Mouse (Mus musculus) heart, adult 2 months (tissue): ENCODE results near the gene AL731706.1.

Experiments
- CTCF ChIP-seq: fragments of 200-600 bp; IDR thresholded peaks from 2 replicates; pipeline ENCODE4 v1.8.1; 2022; ENCODE audit warnings: antibody characterized with exemption, mild to moderate bottlenecking, moderate library complexity
- EP300 ChIP-seq: fragments of 200-500 bp; IDR thresholded peaks from 2 replicates; pipeline ENCODE4 v1.6.1; 2011; ENCODE audit warnings: low read depth, low read length, control low read depth; ENCODE audit not compliant: insufficient read depth
- POLR2A ChIP-seq: fragments of 200-500 bp; IDR thresholded peaks from 2 replicates; pipeline ENCODE4 v1.6.1; 2011; ENCODE audit warnings: mild to moderate bottlenecking, low read depth, low read length, control low read depth; ENCODE audit not compliant: insufficient read depth

- no peak for TF ChIP-seq POLR2A
- no peak for TF ChIP-seq EP300
- TF ChIP-seq CTCF = no peak
Observed at GRCm38 (mm10) chr2:136833976-136834714, 57.0 kb downstream of the AL731706.1 start.
